ENCODE assay signal across 11 mouse cellular contexts in the genomic region with DNA sequence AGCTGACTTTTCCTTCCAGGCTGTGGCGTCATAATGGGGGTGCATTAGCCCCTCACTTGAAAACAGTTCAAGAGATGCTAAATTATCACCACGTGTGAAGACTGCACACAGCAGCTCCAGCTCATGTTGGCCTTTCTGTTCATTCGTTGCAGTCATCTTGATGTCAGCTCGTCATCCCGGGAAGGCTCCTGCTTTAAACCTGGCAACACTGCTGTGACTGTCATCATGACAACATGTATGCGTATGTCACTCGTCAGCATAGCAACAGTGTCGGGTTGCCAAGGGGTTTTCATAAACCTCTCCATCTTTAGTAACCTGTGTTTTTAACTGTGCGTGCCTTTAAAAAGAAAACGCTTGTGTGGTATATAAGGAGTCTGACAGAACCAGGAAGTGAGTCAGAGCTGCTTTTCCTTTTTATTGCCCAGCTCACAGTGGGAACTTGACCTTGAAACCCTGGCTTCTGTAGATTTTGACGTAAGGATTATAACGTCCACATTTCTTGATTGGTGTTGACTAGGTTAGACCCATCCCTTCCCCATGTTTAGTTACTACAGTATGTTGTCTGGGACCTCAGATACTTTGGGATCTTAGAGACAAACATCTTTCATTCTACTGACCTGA. TPM values are rescaled to one million over a fixed set of nuclear protein-coding genes. Genes with fewer than 3 reads are reported as not detected.
A peak's percentile ranks its signal among the peaks of the same experiment; 100 is the strongest.
DNase-seq lines count a peak whose midpoint lies in the region; ATAC-seq and TF ChIP-seq lines count a peak whose summit lies in the region.
"Had no signal": no experiment of that assay in that cellular context is flagged by ENCODE, and none has a peak within 500 bp of the region (broad histone marks: within the 10 kb centered on the region; RNA-seq: fewer than 3 reads in every experiment).

No protein-coding gene starts in this region.

- H3K27me3 ChIP-seq in intestine, embryonic 16.5 days (replicated peaks; ENCODE audit: control insufficient read depth, insufficient read depth, low read length): no peaks in the 10 kb centered on the region
- H3K27me3 ChIP-seq in myocyte (ENCODE audit: control insufficient read depth, insufficient read depth, insufficient read length): no peaks in the 10 kb centered on the region
- no peaks in the 10 kb centered on the region for H3K27me3 ChIP-seq in hindbrain, embryonic 16.5 days (replicated peaks; ENCODE audit: control insufficient read depth, insufficient read depth, low read length)
- no peaks in the 10 kb centered on the region for H3K27me3 ChIP-seq in kidney, embryonic 16.5 days (ENCODE audit: insufficient read depth, low read length)
- H3K27me3 ChIP-seq: lung, embryonic 15.5 days had no signal

- no peaks in the 10 kb centered on the region for H3K9me3 ChIP-seq in intestine, embryonic 16.5 days (ENCODE audit: control insufficient read depth, low read length)
- H3K9me3 ChIP-seq in hindbrain, embryonic 16.5 days (ENCODE audit: control insufficient read depth, low read length): no peaks in the 10 kb centered on the region
- H3K9me3 ChIP-seq in kidney, embryonic 16.5 days (ENCODE audit: low read length): no peaks in the 10 kb centered on the region
- H3K9me3 ChIP-seq: lung, embryonic 15.5 days had no signal

- 55% methylated on average over 12 of the region's 12 CpGs for WGBS in intestine, embryonic 16.5 days
- 67% methylated on average over 12 of the region's 12 CpGs for WGBS in hindbrain, embryonic 16.5 days
- WGBS in kidney, embryonic 16.5 days: 59% methylated on average over 12 of the region's 12 CpGs

- peak; percentile 79 for DNase-seq in heart, adult 11 months
- DNase-seq in heart, postnatal 10 days: no peak
- no peak for DNase-seq in adrenal gland, postnatal 25 days
- DNase-seq: kidney, postnatal 10 days had no signal

- intact Hi-C loops in heart, postnatal 10 days (cut with DNase I): no loop called here

- H3K4me1 ChIP-seq in bone marrow macrophage, adult 2 months (ENCODE audit: control insufficient read depth, insufficient read depth, low read length): peaks cover 19% of the 10 kb centered on the region
- H3K4me1 ChIP-seq in intestine, embryonic 16.5 days (ENCODE audit: control insufficient read depth, insufficient read depth, low read length): no peaks in the 10 kb centered on the region; the same call in 1 of the 2 replicates
- H3K4me1 ChIP-seq in hindbrain, embryonic 16.5 days (ENCODE audit: control insufficient read depth, insufficient read depth, low read depth, low read length): no peaks in the 10 kb centered on the region
- H3K4me1 ChIP-seq in kidney, embryonic 16.5 days (ENCODE audit: insufficient read depth, low read length): peaks cover 5% of the 10 kb centered on the region; the same call in 1 of the 2 replicates
- H3K4me1 ChIP-seq: lung, embryonic 15.5 days had no signal

- TF ChIP-seq CTCF in bone marrow macrophage, adult 2 months (IDR thresholded peaks at IDR 0.05; ENCODE audit: low read depth, low read length): no peak

- H3K79me2 ChIP-seq in myocyte (ENCODE audit: control insufficient read depth, insufficient read depth): no peaks in the 10 kb centered on the region

- H3K9ac ChIP-seq in intestine, embryonic 16.5 days (ENCODE audit: low read depth, low read length): no peak overlapping the region
- H3K9ac ChIP-seq in hindbrain, embryonic 16.5 days (ENCODE audit: low read depth, low read length): no peak overlapping the region
- no peak overlapping the region for H3K9ac ChIP-seq in kidney, embryonic 16.5 days (replicated peaks; ENCODE audit: low read length)
- H3K9ac ChIP-seq: lung, embryonic 15.5 days had no signal

- peak; percentile 73 for ATAC-seq in intestine, embryonic 16.5 days
- ATAC-seq in hindbrain, embryonic 16.5 days: no peak; the same call in 1 of the 2 replicates
- ATAC-seq in kidney, embryonic 16.5 days (ENCODE audit: low FRiP score, low TSS enrichment): no peak

- TF ChIP-seq POLR2A in bone marrow macrophage, adult 2 months (IDR thresholded peaks at IDR 0.05; ENCODE audit: borderline replicate concordance, low read depth, low read length): no peak
- no peak for TF ChIP-seq POLR2A in myocyte (IDR thresholded peaks at IDR 0.05; ENCODE audit: insufficient read length, low read depth)

- H3ac ChIP-seq in myocyte (ENCODE audit: control insufficient read depth, insufficient read length): no peak overlapping the region

- H3K4me3 ChIP-seq in bone marrow macrophage, adult 2 months (ENCODE audit: insufficient read depth, low read length): no peak overlapping the region
- H3K4me3 ChIP-seq in intestine, embryonic 16.5 days (ENCODE audit: low read length): no peak overlapping the region
- H3K4me3 ChIP-seq in myocyte: no peak overlapping the region
- H3K4me3 ChIP-seq in hindbrain, embryonic 16.5 days (ENCODE audit: low read length): no peak overlapping the region
- no peak overlapping the region for H3K4me3 ChIP-seq in kidney, embryonic 16.5 days (ENCODE audit: low read length)
- H3K4me3 ChIP-seq: lung, embryonic 15.5 days had no signal

- no peaks in the 10 kb centered on the region for H3K36me3 ChIP-seq in intestine, embryonic 16.5 days (ENCODE audit: control insufficient read depth, insufficient read depth, low read length)
- H3K36me3 ChIP-seq in myocyte (ENCODE audit: control insufficient read depth, insufficient read depth): no peaks in the 10 kb centered on the region
- H3K36me3 ChIP-seq in hindbrain, embryonic 16.5 days (ENCODE audit: control insufficient read depth, insufficient read depth, low read length): no peaks in the 10 kb centered on the region
- no peaks in the 10 kb centered on the region for H3K36me3 ChIP-seq in kidney, embryonic 16.5 days (ENCODE audit: insufficient read depth, low read length)
- H3K36me3 ChIP-seq: lung, embryonic 15.5 days had no signal

- H3K4me2 ChIP-seq in intestine, embryonic 16.5 days (ENCODE audit: low read depth, low read length): no peak overlapping the region
- peak overlapping the region; percentile 57 for H3K4me2 ChIP-seq in myocyte (ENCODE audit: low read depth)
- no peak overlapping the region for H3K4me2 ChIP-seq in hindbrain, embryonic 16.5 days (ENCODE audit: low read length)
- no peak overlapping the region for H3K4me2 ChIP-seq in kidney, embryonic 16.5 days (replicated peaks; ENCODE audit: low read depth, low read length)
- H3K4me2 ChIP-seq: heart, embryonic 11.5 days; lung, embryonic 15.5 days had no signal

- peak overlapping the region; percentile 24 for H3K27ac ChIP-seq in bone marrow macrophage, adult 2 months (ENCODE audit: insufficient read depth, low read depth, low read length)
- 0 out of 2 replicates have a peak overlapping the region, but pooled peaks have one; percentile 2 for H3K27ac ChIP-seq in intestine, embryonic 16.5 days (ENCODE audit: low read length)
- no peak overlapping the region for H3K27ac ChIP-seq in hindbrain, embryonic 16.5 days (ENCODE audit: low read depth, low read length)
- H3K27ac ChIP-seq in kidney, embryonic 16.5 days (ENCODE audit: low read length): no peak overlapping the region
- H3K27ac ChIP-seq: lung, embryonic 15.5 days had no signal

TF ChIP-seq in myocyte, 11 proteins besides CTCF, POLR2A, EP300 and RAD21:
- TF ChIP-seq MYOD1 (IDR thresholded peaks at IDR 0.05; ENCODE audit: control insufficient read depth in 1 of 3, insufficient read length in 2 of 3, low read depth in 2 of 3) (no peak), USF1 (IDR thresholded peaks at IDR 0.05; ENCODE audit: low read depth) (no peak), TCF12 (IDR thresholded peaks at IDR 0.05; ENCODE audit: insufficient read depth, poor library complexity, severe bottlenecking) (no peak), REST (IDR thresholded peaks at IDR 0.05; ENCODE audit: insufficient read depth, insufficient read length) (no peak), SRF (IDR thresholded peaks at IDR 0.05; ENCODE audit: control insufficient read depth, insufficient read length, low read depth) (no peak), E2F4 (IDR thresholded peaks at IDR 0.05; ENCODE audit: insufficient read depth) (no peak), CEBPB (IDR thresholded peaks at IDR 0.05; ENCODE audit: insufficient read depth, poor library complexity, severe bottlenecking) (no peak), MAX (IDR thresholded peaks at IDR 0.05; ENCODE audit: low read depth) (no peak), TCF3 (IDR thresholded peaks at IDR 0.05; ENCODE audit: insufficient read length, low read depth) (no peak), POLR2AphosphoS2 (IDR thresholded peaks at IDR 0.05; ENCODE audit: insufficient read length, low read depth) (no peak), MYOG (IDR thresholded peaks at IDR 0.05; ENCODE audit: control insufficient read depth in 1 of 3, insufficient read depth in 1 of 3, insufficient read length in 2 of 3, low read depth in 2 of 3) (no peak)

RNA-seq across cellular contexts. Expression of gene Apold1, which starts 12.6 kb away (rescaled TPM):
- total RNA-seq in heart, postnatal 10 days (2021): 10 to 100 TPM; 15.9 to 24.3 TPM
- 0.29 and 0.36 TPM in 2 replicates for polyA plus RNA-seq in bone marrow macrophage, adult 2 months (2012; ENCODE audit: insufficient read depth, insufficient read length, missing spikeins)
- 2.8 and 3.5 TPM in 2 replicates for polyA plus RNA-seq in intestine, embryonic 16.5 days (2015; fragmentation: Nextera tagmentation; extraction: Ambion mirVana)
- 0.12 TPM for polyA plus RNA-seq in myocyte (2012; fragmentation: generic; extraction: Trizol)
- 4.4 and 5.7 TPM in 2 replicates for polyA plus RNA-seq in hindbrain, embryonic 16.5 days (2015; fragmentation: Nextera tagmentation; extraction: Ambion mirVana)
- 3.6 and 4.8 TPM in 2 replicates for total RNA-seq in adrenal gland, postnatal 25 days (2021)
- polyA plus RNA-seq in kidney, embryonic 16.5 days (2015; fragmentation: Nextera tagmentation; extraction: Ambion mirVana): 3.7 and 4.4 TPM in 2 replicates

RNA-seq across cellular contexts. Expression of gene Ddx47, which starts 17.3 kb away (rescaled TPM):
- total RNA-seq in heart, postnatal 10 days (2021): 10 to 100 TPM; 43.0 to 47.6 TPM
- 70.4 and 73.4 TPM in 2 replicates for polyA plus RNA-seq in bone marrow macrophage, adult 2 months (2012; ENCODE audit: insufficient read depth, insufficient read length, missing spikeins)
- polyA plus RNA-seq in intestine, embryonic 16.5 days (2015; fragmentation: Nextera tagmentation; extraction: Ambion mirVana): 82.3 and 95.1 TPM in 2 replicates
- 53.6 TPM for polyA plus RNA-seq in myocyte (2012; fragmentation: generic; extraction: Trizol)
- polyA plus RNA-seq in hindbrain, embryonic 16.5 days (2015; fragmentation: Nextera tagmentation; extraction: Ambion mirVana): 74.2 and 78.7 TPM in 2 replicates
- total RNA-seq in adrenal gland, postnatal 25 days (2021): 62.2 and 75.9 TPM in 2 replicates
- 126 TPM in 2 replicates for polyA plus RNA-seq in kidney, embryonic 16.5 days (2015; fragmentation: Nextera tagmentation; extraction: Ambion mirVana)

Comparison
In these comparisons a context has a peak if more than half of its experiments do, and no peak if none do; other contexts are left out.
1. H3K27ac ChIP-seq: peak in bone marrow macrophage, adult 2 months (single experiment) and intestine, embryonic 16.5 days (single experiment); none in hindbrain, embryonic 16.5 days (single experiment) and kidney, embryonic 16.5 days (single experiment).